Comparison of ENCODE assay signal across 18 mouse cellular contexts in genomic region chr17:36017046-36017445, GRCm38 (mm10). TPM values are rescaled to one million over a fixed set of nuclear protein-coding genes. Genes with fewer than 3 reads are reported as not detected.
"Had no signal": no experiment of that assay in that cellular context is flagged by ENCODE, and none has a peak within 500 bp of the region (broad histone marks: within the 10 kb centered on the region; RNA-seq: fewer than 3 reads in every experiment).

No protein-coding gene starts in this region.

- H3K4me1 ChIP-seq: lung, embryonic 15.5 days; neural tube, embryonic 12.5 days had no signal

- H3K27ac ChIP-seq: left cerebral cortex, adult 2 months; limb, embryonic 10.5 days; lung, embryonic 15.5 days; macrophage; neural tube, embryonic 12.5 days; stomach, postnatal 0 days had no signal

- H3K9me3 ChIP-seq: limb, embryonic 10.5 days; lung, embryonic 15.5 days; neural tube, embryonic 12.5 days had no signal

- DNase-seq: kidney, postnatal 10 days; kidney, postnatal 4 days; lung, postnatal 14 days; midbrain, embryonic 14.5 days; thymus, postnatal 4 days had no signal

- H3K4me3 ChIP-seq: left cerebral cortex, adult 2 months; limb, embryonic 10.5 days; lung, embryonic 15.5 days; neural tube, embryonic 12.5 days had no signal

- H3K27me3 ChIP-seq: lung, embryonic 15.5 days; neural tube, embryonic 12.5 days had no signal

- H3K9ac ChIP-seq: lung, embryonic 15.5 days; neural tube, embryonic 12.5 days had no signal

RNA-seq across cellular contexts. Expression of gene Gm6034, which starts 25.7 kb away (rescaled TPM):
- total RNA-seq: layer of hippocampus, adult 8-10 months; layer of hippocampus, postnatal 25 days; left cerebral cortex, adult 2 months; left cerebral cortex, postnatal 14 days; neutrophil, adult 5-6 weeks had no signal
- polyA plus RNA-seq: kidney, embryonic 14.5 days; limb, embryonic 10.5 days; limb, embryonic 14.5 days; liver, embryonic 16.5 days; lung, embryonic 15.5 days; macrophage; midbrain, embryonic 14.5 days; neural tube, embryonic 12.5 days; stomach, postnatal 0 days had no signal
